Mouse (Mus musculus) cerebellum, postnatal 36 days (tissue): ENCODE data around the gene Dst.

Experiments used
- DNase-seq, 2 experiments: peaks; one replicate each; pipeline ENCODE4 v3.0.0; 2021 to 2022; ENCODE audit warnings: mixed read lengths in 2 of 2

Dst gene

DNA sequence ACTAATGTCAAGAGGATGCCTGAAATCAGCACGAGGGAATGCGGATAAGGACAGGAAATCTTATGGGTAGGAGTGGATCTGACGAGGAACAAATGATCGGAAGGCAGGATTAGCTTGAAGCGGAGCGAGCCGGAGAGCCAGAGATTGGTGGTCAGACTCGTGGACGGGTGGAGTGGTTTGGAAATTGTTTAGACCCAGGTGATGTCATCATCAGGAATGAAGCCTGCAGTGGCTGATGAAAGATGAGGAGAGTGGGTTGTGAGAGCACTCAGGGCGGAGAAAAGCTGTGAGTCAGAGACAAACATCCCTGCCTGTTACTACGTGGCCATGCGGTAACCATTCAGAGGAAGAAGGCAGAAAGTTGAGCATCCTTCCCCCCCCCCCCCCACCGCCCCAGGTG is 81.6 kb downstream of the Dst start:
- DNase-seq = no peak

DNA sequence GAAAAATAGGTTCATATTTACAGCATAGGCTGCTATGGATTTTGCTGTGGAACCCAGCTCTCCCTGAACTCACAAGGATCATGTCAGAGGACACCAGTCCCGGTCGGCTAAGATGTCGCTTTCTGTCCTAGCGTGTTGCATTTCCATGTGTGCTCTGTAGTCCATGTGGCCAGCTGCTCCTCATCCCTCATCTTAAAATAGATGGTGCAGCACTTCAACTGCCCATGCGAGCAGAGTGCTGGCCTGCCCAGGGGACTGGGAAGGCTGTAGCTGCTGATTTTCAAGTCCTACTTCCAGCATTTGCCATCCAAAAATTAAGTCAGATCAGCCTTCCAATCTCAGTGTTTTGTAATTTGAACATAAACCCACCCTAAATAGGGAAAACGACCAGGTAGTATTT is 83.0 kb downstream of the Dst start:
- DNase-seq = no peak

GRCm38 (mm10) chr1:33992810-33993209 is 84.8 kb downstream of the Dst start:
- no peak for DNase-seq

DNA sequence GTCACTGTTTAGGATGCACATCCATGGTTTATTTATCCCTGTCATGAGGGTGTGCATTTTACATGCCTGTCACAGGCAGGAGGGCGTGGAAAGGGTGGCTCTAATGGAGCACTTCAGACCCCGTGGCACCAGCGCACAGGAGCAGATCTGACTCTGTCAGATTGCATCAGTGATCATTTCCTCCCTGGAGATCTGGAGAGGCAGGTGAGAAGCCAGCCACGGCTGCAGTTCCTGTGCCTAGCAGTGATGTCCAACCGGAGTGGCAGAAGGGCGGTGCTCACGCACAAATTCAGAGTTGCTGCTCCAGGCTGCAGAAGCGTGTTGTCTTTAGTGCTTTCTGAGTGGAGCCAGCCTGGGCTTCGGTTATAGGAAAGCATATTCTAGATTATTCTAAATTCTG is 86.2 kb downstream of the Dst start:
- DNase-seq = peak; percentile 20 to 26

DNA sequence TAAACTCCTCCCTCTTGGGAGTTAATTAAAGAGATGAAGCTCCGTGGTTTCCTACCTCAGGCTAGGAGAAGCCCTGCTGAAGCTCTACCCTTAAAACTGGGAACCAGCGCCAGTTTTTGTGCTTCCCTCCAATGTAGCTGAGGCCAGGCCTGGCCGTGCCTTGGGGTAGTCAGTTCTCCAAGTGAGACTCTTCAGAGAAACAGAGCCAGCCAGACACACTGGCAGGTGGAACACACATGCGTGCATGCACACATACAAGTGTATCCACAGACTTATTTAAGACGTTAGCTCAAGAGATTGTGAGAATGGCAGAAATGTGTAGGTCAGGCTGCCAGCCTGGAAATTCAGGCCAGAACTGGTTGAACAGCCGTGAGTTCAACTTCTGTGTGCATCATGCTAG is 87.4 kb downstream of the Dst start:
- no peak for DNase-seq

DNA sequence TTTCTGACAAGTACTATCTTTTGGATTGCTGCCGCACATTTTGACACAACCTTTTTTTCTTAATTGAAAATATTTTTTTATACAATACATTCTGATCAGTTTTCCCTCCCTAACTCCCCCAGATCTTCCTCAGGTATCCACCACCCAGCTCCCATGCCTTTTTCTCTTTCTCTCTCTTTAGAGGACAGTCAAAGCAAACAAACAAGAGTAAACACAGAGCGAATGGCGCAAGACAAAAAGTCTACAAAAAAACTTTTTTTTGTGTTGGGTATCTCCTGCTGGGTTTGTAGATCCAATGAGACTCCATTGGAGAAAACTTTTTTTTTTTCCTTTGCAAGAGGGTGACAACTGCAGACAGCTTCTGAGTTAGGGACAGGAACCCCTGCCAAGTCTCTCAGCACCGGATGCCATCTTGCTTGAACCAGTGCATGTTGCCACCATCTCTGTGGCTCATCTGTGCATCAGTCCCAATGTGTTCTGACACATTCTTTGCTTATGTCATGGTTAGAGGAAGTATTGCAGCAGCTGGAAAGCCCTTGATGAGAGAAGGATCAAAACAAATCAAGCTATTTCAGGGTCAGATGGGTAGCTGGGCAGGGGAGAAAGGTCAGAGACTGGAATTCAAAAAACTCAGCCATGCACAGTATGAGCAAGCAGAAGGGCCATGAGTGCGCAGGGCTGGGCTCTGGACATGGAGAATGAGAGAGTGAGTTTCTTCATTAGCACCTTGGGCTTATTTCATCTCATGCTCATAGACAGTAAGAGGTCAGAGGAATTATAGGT is 88.3 kb downstream of the Dst start:
- no peak for DNase-seq

GRCm38 (mm10) chr1:34002321-34002720 is 94.3 kb downstream of the Dst start:
- no peak for DNase-seq

DNA sequence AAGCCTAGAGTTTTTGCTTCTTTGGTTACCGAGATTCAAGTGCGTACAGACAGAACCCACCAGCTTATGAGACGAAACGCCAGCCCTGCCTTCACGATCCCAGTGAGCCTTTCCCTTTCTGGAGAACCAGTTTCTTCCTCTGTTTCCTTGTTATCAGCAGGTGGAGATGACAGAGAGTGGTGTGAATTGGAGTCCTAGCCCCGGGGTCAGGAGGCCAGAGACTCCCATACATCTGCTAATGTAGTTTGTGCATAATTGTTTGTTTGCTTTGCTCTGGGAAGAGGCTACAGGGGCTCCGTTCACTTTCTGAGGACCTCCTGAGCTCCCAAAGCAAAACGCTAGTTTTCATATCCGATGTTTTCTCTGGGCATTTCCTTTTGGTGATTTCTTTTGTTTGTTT is 94.9 kb downstream of the Dst start:
- no peak for DNase-seq

DNA sequence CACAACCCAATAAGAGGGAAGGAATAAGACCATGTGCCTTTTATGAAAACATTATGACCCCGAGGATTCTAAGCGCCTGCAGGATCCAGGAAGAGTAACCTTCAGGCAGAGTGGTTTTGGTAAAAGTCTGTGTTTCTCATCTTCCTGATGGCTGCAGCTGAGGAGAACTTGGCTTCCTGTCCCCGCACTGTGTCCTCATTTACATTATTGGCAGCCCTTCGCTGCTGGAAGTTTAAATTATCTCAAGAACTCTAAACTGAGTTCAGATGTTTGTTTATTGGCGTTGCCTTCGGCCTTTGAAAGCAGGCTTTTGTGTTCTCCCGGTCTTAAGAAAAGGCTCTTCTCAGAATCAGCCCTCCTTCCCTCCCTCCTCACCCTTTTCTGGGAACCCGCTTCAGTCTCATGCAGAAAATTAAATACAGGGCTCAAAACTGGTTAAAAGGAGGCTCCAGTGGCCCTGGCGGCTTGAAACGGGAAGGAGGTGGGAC is 97.3 kb downstream of the Dst start:
- no peak for DNase-seq

- peak; percentile 75 to 82 for DNase-seq
Observed at GRCm38 (mm10) chr1:34005726-34006638, 98.0 kb downstream of the Dst start.

DNA sequence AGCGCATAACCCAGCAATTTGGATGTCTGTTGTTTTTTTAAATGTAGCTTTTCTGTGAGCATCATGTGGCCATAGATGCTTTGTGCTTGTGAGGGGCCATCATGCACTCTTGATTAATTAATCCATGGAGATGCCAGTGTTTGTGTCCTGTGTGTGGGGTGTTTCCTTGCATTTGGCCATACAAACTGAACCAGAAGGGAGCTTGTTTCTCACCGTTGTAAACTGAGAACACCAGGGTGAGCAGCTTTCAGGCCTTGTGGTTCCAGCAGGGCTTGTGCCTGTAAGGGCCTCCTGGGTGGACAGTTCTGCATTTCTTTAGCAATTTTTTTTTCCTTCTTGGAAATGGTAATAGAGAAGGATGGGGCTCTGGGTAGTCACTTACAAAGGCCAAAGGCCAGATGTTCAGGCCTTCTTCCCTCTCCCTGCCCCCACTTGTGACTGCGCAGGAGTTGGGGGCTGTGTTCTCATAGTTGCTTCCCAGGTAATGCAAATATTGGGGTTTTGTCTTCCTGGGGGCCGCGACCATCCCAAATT is 98.9 kb downstream of the Dst start:
- DNase-seq = peak in 1 of 2 experiments; percentile 28

DNA sequence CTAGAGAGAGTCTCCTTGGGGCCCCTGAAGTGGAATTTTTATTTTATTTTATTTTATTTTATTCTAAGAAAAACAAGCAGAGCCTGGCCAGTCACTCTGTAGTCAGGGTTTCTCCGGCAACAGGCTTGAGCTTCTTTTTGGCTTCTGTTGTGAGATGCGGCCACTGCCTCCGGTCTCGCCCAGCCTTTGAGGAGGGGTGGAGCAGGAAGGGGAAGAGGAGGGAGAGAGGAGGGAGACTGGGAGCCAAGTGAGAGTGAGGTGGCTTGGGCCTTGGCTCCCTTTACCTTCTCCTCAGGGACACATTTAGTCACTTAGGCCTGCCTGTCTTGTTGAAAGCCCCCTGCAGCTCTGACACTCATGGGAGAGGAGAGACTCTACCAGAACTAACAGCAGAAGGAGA is 99.4 kb downstream of the Dst start:
- DNase-seq = peak in 1 of 2 experiments; percentile 29

DNA sequence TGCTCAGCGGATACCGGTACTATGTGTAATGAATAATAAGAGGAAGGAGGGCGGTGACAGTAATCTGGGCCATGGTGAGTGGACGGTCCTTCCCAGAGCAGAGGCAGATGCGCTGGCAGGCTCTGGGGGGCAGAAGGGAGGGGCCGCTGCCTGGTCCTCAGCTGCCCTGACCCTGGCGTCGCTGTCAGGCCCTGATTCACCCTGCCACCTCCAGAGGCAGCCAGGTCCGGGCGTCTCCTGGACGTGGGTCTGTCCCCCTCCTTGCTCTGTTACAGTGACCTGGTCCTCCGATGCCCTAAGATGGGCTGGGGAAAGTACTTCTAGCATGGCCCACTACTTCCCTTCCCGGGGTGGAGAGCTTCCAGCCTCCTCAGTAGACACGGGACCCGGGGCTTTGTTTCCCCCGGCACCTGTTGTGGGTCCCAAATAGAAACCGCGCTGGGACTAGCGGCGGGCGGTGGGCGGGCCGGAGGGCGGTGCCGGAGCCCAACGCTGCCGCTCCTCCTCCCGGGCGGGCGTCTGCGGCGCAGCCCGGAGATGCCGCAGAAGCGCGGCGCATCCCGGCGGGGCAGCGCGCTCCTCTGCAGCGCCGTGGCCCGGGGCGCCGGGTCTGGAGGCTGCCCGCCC is 103.1 kb downstream of the Dst start:
- DNase-seq = peak; percentile 46 to 60

DNA sequence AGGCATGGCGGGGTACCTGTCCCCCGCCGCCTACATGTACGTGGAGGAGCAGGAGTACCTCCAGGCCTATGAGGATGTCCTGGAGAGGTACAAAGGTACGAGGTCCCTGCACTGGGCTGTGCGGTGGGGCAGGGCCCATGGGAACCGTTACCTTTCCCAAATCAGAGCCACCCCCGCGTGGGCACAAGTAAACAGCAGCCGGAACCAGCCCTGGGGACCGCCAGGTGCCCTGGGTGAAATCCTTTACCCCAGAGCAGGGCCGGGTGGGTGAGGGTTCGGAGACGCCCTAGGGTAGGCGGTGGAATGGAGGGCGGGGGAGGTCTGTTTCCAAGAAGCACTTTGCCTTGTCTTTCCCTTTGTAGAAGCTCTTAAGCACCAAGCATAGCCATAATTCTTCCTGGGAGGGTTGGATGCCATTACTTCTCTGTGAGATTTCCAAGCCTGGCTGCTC is 103.8 kb downstream of the Dst start:
- peak in 1 of 2 experiments; percentile 25 for DNase-seq

DNA sequence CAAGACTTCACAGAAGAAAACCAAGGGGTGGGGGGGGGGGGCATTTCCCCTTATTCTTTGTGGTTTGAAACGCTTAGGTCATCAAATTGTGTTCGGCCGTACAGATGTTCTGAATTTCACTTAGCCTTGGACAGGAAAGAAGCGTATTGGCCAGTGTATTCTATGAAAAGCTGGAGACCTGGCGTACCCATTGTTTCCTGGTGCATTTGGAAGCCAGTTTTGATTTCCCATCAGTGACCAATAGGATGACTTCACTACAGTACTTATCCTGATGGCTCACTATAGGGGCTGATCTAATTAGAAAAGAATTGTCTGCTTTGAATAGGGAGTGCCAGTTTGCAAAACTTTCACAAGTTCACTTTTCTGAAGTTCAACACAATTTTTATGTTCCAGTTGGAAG is 105.5 kb downstream of the Dst start:
- no peak for DNase-seq

DNA sequence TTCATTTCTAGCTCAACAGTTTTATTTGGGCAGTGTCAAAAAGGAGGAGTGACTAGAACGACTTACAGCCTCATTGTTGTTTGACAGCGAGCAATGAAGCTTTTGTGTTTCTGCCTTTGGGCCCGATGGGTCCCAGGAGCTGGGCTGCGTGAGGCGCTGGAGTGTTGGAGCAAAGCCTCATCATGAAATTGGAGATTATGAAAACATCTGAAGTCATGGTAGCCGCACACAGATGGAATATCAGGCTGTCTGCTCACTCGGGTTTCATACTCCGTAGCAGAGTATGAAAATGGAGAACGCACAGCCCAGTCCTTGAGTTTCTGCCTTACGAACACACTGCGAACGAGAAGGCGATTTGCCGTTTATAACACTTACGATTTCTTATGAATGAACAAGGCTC is 108.8 kb downstream of the Dst start:
- no peak for DNase-seq

- DNase-seq = no peak
Observed at GRCm38 (mm10) chr1:34017323-34017722, 109.3 kb downstream of the Dst start.

DNA sequence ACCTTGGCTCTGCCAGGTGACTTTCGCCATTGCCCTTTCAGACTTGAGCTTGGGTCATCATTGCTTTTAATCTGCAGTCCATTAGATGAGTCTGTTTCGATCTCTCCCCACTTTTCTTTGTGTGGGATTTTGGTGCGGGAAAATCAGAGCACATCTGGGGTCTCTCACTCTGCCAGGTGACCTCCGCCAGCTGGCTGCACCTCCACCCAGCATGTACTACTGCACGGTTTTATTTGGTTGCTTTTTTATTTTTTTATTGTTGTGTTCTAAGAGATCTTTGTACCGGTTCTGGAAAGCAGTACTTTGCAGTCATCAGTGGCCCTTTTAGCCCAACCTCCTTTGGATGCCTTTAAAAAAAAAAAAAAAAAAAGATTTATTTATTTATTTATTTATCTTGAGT is 112.6 kb downstream of the Dst start:
- no peak for DNase-seq

- DNase-seq = peak in 1 of 2 experiments; percentile 37
Observed at GRCm38 (mm10) chr1:34021574-34021973, 113.5 kb downstream of the Dst start.

DNA sequence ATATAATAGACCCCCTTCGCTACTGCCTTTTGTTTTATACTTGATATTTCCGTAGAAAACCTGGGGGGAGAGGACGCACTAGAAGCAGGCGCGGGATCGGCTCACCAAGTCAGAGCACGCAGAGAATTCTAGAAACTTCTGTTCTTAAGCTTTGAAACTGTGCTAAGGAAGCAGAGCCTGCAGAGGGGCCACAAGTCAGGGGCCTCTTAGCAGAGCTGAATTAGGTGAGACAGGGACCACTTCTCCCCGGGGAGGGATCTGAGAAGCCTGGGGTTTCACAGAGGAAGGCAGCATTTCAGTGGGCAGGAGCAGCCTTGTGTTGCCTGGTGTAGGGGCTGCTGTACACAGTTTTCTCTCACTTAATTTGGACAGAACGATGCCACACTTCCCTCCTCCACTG is 115.1 kb downstream of the Dst start:
- no peak for DNase-seq

DNA sequence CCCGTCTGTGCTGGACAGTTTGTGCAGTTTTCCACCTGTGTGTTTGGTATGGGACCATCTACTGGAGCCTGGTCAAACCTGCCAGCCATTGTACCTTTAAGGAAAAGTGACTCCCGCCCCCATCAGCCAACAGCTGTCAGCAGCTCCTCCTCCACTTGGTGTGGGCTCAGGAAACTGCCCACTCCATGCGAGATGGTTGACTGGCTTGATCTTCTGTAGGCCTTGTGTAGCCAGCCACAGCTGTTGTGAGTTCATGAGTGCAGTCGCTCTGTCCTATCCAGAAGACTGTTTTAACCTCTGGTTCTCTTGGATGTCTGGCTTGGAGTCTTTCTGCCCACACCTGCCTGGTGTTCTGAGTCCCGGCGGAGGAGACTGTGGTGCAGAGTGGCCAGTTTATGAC is 117.9 kb downstream of the Dst start:
- no peak for DNase-seq

GRCm38 (mm10) chr1:34028722-34029121 is 120.7 kb downstream of the Dst start:
- DNase-seq = no peak
